Comparison of ENCODE assay signal across 31 mouse cellular contexts in the genomic region with DNA sequence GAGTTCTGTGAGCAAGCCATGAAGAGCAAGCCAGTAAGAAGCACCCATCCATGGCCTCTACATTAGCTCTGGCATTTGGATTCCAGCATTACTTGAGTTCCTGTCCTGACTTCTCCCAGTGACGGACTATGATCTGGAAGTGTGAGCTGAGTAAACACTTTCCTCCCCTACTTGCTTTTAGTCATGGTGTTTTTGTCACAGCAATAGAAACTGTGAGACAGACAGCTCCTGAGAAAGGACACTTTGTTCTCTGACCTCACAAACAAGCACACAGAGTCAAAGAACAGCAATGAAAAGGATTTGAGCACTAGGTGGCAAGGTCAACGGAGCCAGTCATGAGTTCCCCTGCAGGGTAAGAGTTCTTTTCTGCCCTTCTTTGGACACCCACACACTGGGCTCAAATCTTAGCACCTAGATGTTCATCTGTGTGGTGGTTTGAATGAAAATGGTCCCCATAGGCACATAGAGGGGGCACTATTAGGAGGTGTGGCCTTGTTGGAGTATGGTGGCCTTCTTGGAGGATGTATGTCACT. TPM values are rescaled to one million over a fixed set of nuclear protein-coding genes. Genes with fewer than 3 reads are reported as not detected.
DNase-seq lines count a peak whose midpoint lies in the region; ATAC-seq and TF ChIP-seq lines count a peak whose summit lies in the region.
"Had no signal": no experiment of that assay in that cellular context is flagged by ENCODE, and none has a peak within 500 bp of the region (broad histone marks: within the 10 kb centered on the region; RNA-seq: fewer than 3 reads in every experiment).

No protein-coding gene starts in this region.

- no peaks in the 10 kb centered on the region for H3K9me3 ChIP-seq in kidney, embryonic 15.5 days (replicated peaks)
- H3K9me3 ChIP-seq: forebrain, embryonic 10.5 days; forebrain, embryonic 13.5 days; G1E; heart, embryonic 10.5 days; heart, embryonic 13.5 days had no signal

- H3K36me3 ChIP-seq in kidney, adult 2 months (ENCODE audit: control insufficient read depth, insufficient read depth, low read length), result no peaks in the 10 kb centered on the region
- no peaks in the 10 kb centered on the region for H3K36me3 ChIP-seq in kidney, embryonic 15.5 days
- no peaks in the 10 kb centered on the region for H3K36me3 ChIP-seq in small intestine, adult 2 months (ENCODE audit: control insufficient read depth, insufficient read depth, low read length)
- H3K36me3 ChIP-seq: forebrain, embryonic 10.5 days; G1E; heart, embryonic 10.5 days; heart, embryonic 13.5 days had no signal

- no peak overlapping the region for H3K4me2 ChIP-seq in kidney, embryonic 15.5 days
- H3K4me2 ChIP-seq: forebrain, embryonic 13.5 days; heart, embryonic 13.5 days; hindbrain, embryonic 14.5 days had no signal

- DNase-seq in kidney, adult 2 months, result peak; percentile 73
- peak; percentile 30 for DNase-seq in kidney, postnatal 14 days
- DNase-seq in kidney, adult 11 months, result no peak
- no peak for DNase-seq in left cerebral cortex, postnatal 14 days (ENCODE audit: low spot score in 2 of 2)
- DNase-seq: adrenal gland, postnatal 10 days; adrenal gland, postnatal 36 days; B cell, adult 2 months; cerebellum, adult 18-20 months; cerebellum, adult 9-10 months; cerebellum, postnatal 14 days; gastrocnemius, postnatal 10 days; gastrocnemius, postnatal 36 days; heart, adult 2 months; heart, postnatal 14 days; heart, postnatal 4 days had no signal

- no peak for ATAC-seq in kidney, embryonic 15.5 days (replicated peaks; ENCODE audit: low FRiP score)
- ATAC-seq: forebrain, embryonic 13.5 days; forebrain, embryonic 16.5 days; Patski had no signal

- WGBS in kidney, adult 2 months, result 62% methylated on average over 2 of the region's 2 CpGs
- WGBS in kidney, embryonic 15.5 days, result 79% methylated on average over 2 of the region's 2 CpGs
- WGBS in small intestine, adult 2 months, result 75% methylated on average over 2 of the region's 2 CpGs

- H3K9ac ChIP-seq in kidney, embryonic 15.5 days, result no peak overlapping the region
- H3K9ac ChIP-seq: forebrain, embryonic 13.5 days; heart, embryonic 13.5 days; hindbrain, embryonic 14.5 days had no signal

- no peaks in the 10 kb centered on the region for H3K27me3 ChIP-seq in kidney, adult 2 months (replicated peaks; ENCODE audit: control insufficient read depth, insufficient read depth, low read length)
- H3K27me3 ChIP-seq in kidney, embryonic 15.5 days, result peaks cover 2% of the 10 kb centered on the region; the same call in 1 of the 2 replicates
- H3K27me3 ChIP-seq in small intestine, adult 2 months (ENCODE audit: control insufficient read depth, insufficient read depth, low read length), result no peaks in the 10 kb centered on the region
- H3K27me3 ChIP-seq: Patski had no signal

- no peak for TF ChIP-seq CTCF in kidney, adult 2 months (conservative IDR thresholded peaks at IDR 0.05; ENCODE audit: insufficient read depth, insufficient read length, low read depth, low read length)
- TF ChIP-seq CTCF in small intestine, adult 2 months (IDR thresholded peaks at IDR 0.05; ENCODE audit: extremely low read depth, insufficient read length, insufficient replicate concordance, low read depth, low read length), result no peak

- intact Hi-C loops in left cerebral cortex, postnatal 14 days (cut with DNase I), result no loop called here

- H3K27ac ChIP-seq in kidney, adult 2 months (ENCODE audit: insufficient read depth, low read depth, low read length), result peak overlapping the region; percentile 78; the same call in 1 of the 2 replicates
- no peak overlapping the region for H3K27ac ChIP-seq in kidney, embryonic 15.5 days
- peak overlapping the region; percentile 95 for H3K27ac ChIP-seq in small intestine, adult 2 months (ENCODE audit: insufficient read depth, low read depth, low read length)
- H3K27ac ChIP-seq: forebrain, embryonic 10.5 days; forebrain, embryonic 13.5 days; heart, adult 2 months; heart, embryonic 10.5 days; heart, embryonic 13.5 days; hindbrain, embryonic 14.5 days had no signal

- peaks cover 3% of the 10 kb centered on the region; the same call in 1 of the 2 replicates for H3K4me1 ChIP-seq in kidney, adult 2 months (ENCODE audit: control insufficient read depth, insufficient read depth, low read length)
- no peaks in the 10 kb centered on the region for H3K4me1 ChIP-seq in kidney, embryonic 15.5 days
- H3K4me1 ChIP-seq in small intestine, adult 2 months (ENCODE audit: control insufficient read depth, insufficient read depth, insufficient read length, low read length), result peaks cover 5% of the 10 kb centered on the region; the same call in 1 of the 2 replicates
- H3K4me1 ChIP-seq: forebrain, embryonic 10.5 days; forebrain, embryonic 13.5 days; heart, embryonic 10.5 days; heart, embryonic 13.5 days had no signal

- no peak overlapping the region for H3K4me3 ChIP-seq in kidney, adult 2 months (ENCODE audit: insufficient read depth, low read depth, low read length)
- H3K4me3 ChIP-seq in kidney, embryonic 15.5 days (replicated peaks), result no peak overlapping the region
- no peak overlapping the region for H3K4me3 ChIP-seq in small intestine, adult 2 months (ENCODE audit: low read depth, low read length)
- H3K4me3 ChIP-seq: forebrain, embryonic 10.5 days; forebrain, embryonic 13.5 days; heart, adult 2 months; heart, embryonic 10.5 days; heart, embryonic 13.5 days had no signal

- TF ChIP-seq POLR2A in kidney, adult 2 months (IDR thresholded peaks at IDR 0.05; ENCODE audit: low read depth, low read length), result no peak
- TF ChIP-seq POLR2A in small intestine, adult 2 months (IDR thresholded peaks at IDR 0.05; ENCODE audit: low read depth, low read length), result no peak

RNA-seq across cellular contexts. Expression of a gene that starts 17.6 kb away (rescaled TPM):
- polyA plus RNA-seq in kidney, adult 2 months (2012; rRNA removed), result 438 and 863 TPM in 2 replicates
- polyA plus RNA-seq in kidney, embryonic 15.5 days (2015; fragmentation: Nextera tagmentation; extraction: Ambion mirVana), result 19.0 and 19.2 TPM in 2 replicates
- 0.19 and 0.81 TPM in 2 replicates for polyA plus RNA-seq in small intestine, adult 2 months (2012; rRNA removed)
- total RNA-seq in left cerebral cortex, postnatal 14 days (2021), result not detected
- total RNA-seq: adrenal gland, postnatal 10 days; adrenal gland, postnatal 36 days; CH12.LX; gastrocnemius, postnatal 36 days; granulocyte monocyte progenitor cell, adult 5-6 weeks; heart, adult 2 months; heart, postnatal 14 days; heart, postnatal 4 days had no signal
- polyA plus RNA-seq: embryonic facial prominence, embryonic 11.5 days; embryonic facial prominence, embryonic 14.5 days; forebrain, embryonic 10.5 days; forebrain, embryonic 13.5 days; forebrain, embryonic 16.5 days; G1E; heart, adult 2 months; heart, embryonic 10.5 days; heart, embryonic 13.5 days; heart, embryonic 16.5 days; hindbrain, embryonic 11.5 days; hindbrain, embryonic 14.5 days had no signal

RNA-seq across cellular contexts. Expression of a gene that starts 33.5 kb away (rescaled TPM):
- polyA plus RNA-seq in kidney, adult 2 months (2012; rRNA removed), result 6.4 and 7.4 TPM in 2 replicates
- polyA plus RNA-seq in kidney, embryonic 15.5 days (2015; fragmentation: Nextera tagmentation; extraction: Ambion mirVana), result 6.5 and 7.3 TPM in 2 replicates
- 1.0 and 3.5 TPM in 2 replicates for polyA plus RNA-seq in small intestine, adult 2 months (2012; rRNA removed)
- 1 to 10 TPM; 2.3 to 2.9 TPM for total RNA-seq in left cerebral cortex, postnatal 14 days (2021)
- polyA plus RNA-seq: G1E had no signal

RNA-seq across cellular contexts. Expression of a gene that starts 44.4 kb away (rescaled TPM):
- 884 and 1,011 TPM in 2 replicates for polyA plus RNA-seq in kidney, adult 2 months (2012; rRNA removed)
- 0.78 and 1.6 TPM in 2 replicates for polyA plus RNA-seq in kidney, embryonic 15.5 days (2015; fragmentation: Nextera tagmentation; extraction: Ambion mirVana)
- polyA plus RNA-seq in small intestine, adult 2 months (2012; rRNA removed), result 246 and 934 TPM in 2 replicates
- under 1 TPM in 1 of 2 experiments, not detected in 1; 0.09 TPM for total RNA-seq in left cerebral cortex, postnatal 14 days (2021)
- total RNA-seq: gastrocnemius, postnatal 10 days; gastrocnemius, postnatal 36 days; granulocyte monocyte progenitor cell, adult 5-6 weeks; heart, adult 2 months; heart, postnatal 4 days had no signal
- polyA plus RNA-seq: G1E; heart, embryonic 13.5 days; hindbrain, embryonic 11.5 days had no signal

RNA-seq across cellular contexts. Expression of a gene that starts 56.4 kb away (rescaled TPM):
- 174 and 185 TPM in 2 replicates for polyA plus RNA-seq in kidney, adult 2 months (2012; rRNA removed)
- polyA plus RNA-seq in kidney, embryonic 15.5 days (2015; fragmentation: Nextera tagmentation; extraction: Ambion mirVana), result 123 and 133 TPM in 2 replicates
- 107 and 134 TPM in 2 replicates for polyA plus RNA-seq in small intestine, adult 2 months (2012; rRNA removed)
- 100 to 1,000 TPM; 121 to 131 TPM for total RNA-seq in left cerebral cortex, postnatal 14 days (2021)

Comparison
In these comparisons a context has a peak if more than half of its experiments do, and no peak if none do; other contexts are left out.
1. DNase-seq: peak in kidney, adult 2 months (single experiment) and kidney, postnatal 14 days (single experiment); none in kidney, adult 11 months (single experiment) and left cerebral cortex, postnatal 14 days (0 of 2).
2. RNA of a gene that starts 17.6 kb away (polyA plus RNA-seq): 438 to 863 TPM in kidney, adult 2 months; 19.0 to 19.2 TPM in kidney, embryonic 15.5 days and 0.19 to 0.81 TPM in small intestine, adult 2 months; every median in the first group is over 10 times any median in the second.
3. RNA of a gene that starts 44.4 kb away (polyA plus RNA-seq): 246 to 934 TPM in small intestine, adult 2 months and 884 to 1,011 TPM in kidney, adult 2 months; 0.78 to 1.6 TPM in kidney, embryonic 15.5 days; every median in the first group is over 10 times any median in the second.